Mouse (Mus musculus) brain, embryonic 14.5 days (tissue): ENCODE results near the gene Muc3.

Experiments used
- CTCF ChIP-seq: fragments of 200-500 bp; IDR thresholded peaks from 2 replicates; pipeline ENCODE4 v1.5.1; 2012; ENCODE audit warnings: inconsistent platforms, mild to moderate bottlenecking, moderate library complexity, borderline replicate concordance; ENCODE audit not compliant: insufficient read depth, insufficient read length; ENCODE audit errors: extremely low read depth
- POLR2A ChIP-seq: fragments of 200-500 bp; IDR thresholded peaks from 2 replicates; pipeline ENCODE4 v1.6.1; 2012; ENCODE audit warnings: mild to moderate bottlenecking, inconsistent platforms, borderline replicate concordance; ENCODE audit not compliant: poor library complexity, insufficient read depth, insufficient read length, severe bottlenecking; ENCODE audit errors: extremely low read depth

GRCm38 (mm10) chr5:137194488-137195120, 45.5 kb upstream of the Muc3 start:
- TF ChIP-seq POLR2A, result no peak
- no peak for TF ChIP-seq CTCF
